Mouse (Mus musculus): ENCODE data around the gene Cemip2. TPM values are rescaled to one million over a fixed set of nuclear protein-coding genes. Genes with fewer than 3 reads are reported as not detected.

Gene Cemip2
- 12.9 and 13.8 TPM in 2 replicates for polyA plus RNA-seq (2015; fragmentation: Nextera tagmentation; extraction: Ambion mirVana)

DNA sequence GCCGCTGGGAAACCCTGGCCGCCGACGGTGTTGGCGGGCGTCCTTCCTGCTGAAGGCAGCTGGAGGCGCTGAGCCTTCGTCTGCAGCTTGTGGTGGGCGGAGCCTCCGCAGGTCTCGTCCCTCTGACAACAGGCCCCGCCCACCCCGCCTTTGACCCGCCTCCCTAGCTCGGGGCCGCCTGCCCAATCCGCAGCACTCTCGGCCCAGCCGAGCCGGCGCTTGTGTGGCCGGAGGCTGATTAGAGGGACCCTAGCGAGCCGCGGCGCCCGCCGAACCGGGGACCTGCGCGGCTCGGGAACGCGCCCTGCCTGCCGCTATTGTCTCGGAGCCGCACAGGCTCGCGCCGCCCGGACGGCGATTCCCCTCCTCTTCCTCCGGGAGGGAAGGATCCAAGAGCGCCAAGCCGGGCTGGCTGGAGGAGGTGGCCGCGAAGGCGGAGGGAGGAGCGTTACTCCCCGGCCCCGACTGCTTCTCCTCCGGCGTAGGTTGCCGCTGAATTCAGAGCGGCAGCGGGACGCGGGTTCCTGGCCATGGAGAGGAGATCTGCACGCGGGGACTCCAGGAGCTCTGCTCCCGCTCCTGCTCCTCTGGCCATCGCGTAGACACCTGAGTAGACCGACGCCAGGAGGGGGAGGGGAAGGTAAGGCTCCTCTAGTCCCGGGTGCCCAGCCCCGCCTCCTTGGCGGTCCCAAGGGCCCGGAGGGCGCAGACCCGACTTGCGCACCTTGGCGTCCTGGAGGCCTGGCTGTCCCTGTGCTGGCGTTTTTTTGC lies at the start of gene Cemip2:
Gene Cemip2 (plus strand): TSS at position 196 of the 771 bp plus-strand sequence.
- Histone ChIP-seq H3K27ac (peak within 1 kb of the TSS; percentile 91), H3K9ac (peak within 1 kb of the TSS; percentile 43; the same call in 1 of the 2 replicates), H3K9me3 (no peaks in the 10 kb centered on the region), H3K4me1 (peaks cover 15% of the 10 kb centered on the region; the same call in 1 of the 2 replicates), H3K27me3 (replicated peaks) (no peaks in the 10 kb centered on the region), H3K36me3 (no peaks in the 10 kb centered on the region), H3K4me3 (replicated peaks) (peak within 1 kb of the TSS; percentile 70), H3K4me2 (peak within 1 kb of the TSS; percentile 66)
- under 1% methylated on average over 64 of the region's 75 CpGs for WGBS
- peak; percentile 97 for ATAC-seq (ENCODE audit: insufficient read depth, low FRiP score, low read depth)

DNA sequence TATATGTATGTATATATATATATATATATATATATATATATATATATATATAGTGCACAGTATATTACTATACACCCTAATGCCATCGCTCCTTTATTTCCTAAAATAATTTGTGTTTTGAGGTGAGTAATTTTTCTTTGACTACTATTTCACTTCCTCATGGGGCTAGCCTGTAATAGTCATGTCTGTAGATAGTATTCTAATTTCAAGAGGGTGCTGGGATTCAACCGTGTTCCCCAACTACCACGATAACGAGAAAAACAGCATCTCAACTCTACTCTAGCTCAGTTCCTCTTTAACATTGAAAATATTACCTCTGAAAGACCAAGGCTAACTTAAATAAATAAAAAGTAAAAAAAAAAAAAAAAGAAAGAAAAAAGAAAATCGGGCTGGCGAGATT lies 49.8 kb upstream of the Cemip2 start:
- 84% methylated on average over 6 of the region's 6 CpGs for WGBS
- Histone ChIP-seq H3K9ac (no peak overlapping the region), H3K27ac (no peak overlapping the region), H3K36me3 (no peaks in the 10 kb centered on the region), H3K27me3 (replicated peaks) (no peaks in the 10 kb centered on the region), H3K9me3 (no peaks in the 10 kb centered on the region), H3K4me1 (no peaks in the 10 kb centered on the region), H3K4me3 (replicated peaks) (no peak overlapping the region), H3K4me2 (no peak overlapping the region)
- ATAC-seq (ENCODE audit: insufficient read depth, low FRiP score, low read depth) = no peak

DNA sequence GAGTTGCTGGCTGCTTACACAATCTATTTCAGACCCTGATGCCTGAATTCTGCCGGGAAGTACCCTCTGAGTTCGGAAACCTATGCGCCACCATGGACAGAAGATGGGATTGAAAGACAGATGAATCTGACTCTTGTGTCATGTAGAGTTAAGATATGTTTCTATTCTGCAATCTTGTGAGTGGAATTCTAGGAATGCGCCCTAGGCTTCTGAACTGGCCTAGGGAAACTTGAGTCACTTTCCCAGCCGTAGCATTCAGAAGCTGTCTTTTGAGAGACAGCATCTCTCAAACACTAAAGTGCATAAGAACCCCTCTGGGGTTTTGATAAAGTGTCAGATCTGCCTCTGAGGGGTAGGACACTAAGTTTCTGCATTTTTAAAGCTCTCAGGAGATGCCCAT lies 46.3 kb upstream of the Cemip2 start:
- no peaks in the 10 kb centered on the region for H3K36me3 ChIP-seq
- no peaks in the 10 kb centered on the region for H3K9me3 ChIP-seq
- no peak overlapping the region for H3K4me2 ChIP-seq
- no peaks in the 10 kb centered on the region for H3K27me3 ChIP-seq (replicated peaks)
- 79% methylated on average over 5 of the region's 5 CpGs for WGBS
- no peak overlapping the region for H3K4me3 ChIP-seq (replicated peaks)
- no peaks in the 10 kb centered on the region for H3K4me1 ChIP-seq
- H3K9ac ChIP-seq = no peak overlapping the region
- no peak overlapping the region for H3K27ac ChIP-seq
- no peak for ATAC-seq (ENCODE audit: insufficient read depth, low FRiP score, low read depth)

DNA sequence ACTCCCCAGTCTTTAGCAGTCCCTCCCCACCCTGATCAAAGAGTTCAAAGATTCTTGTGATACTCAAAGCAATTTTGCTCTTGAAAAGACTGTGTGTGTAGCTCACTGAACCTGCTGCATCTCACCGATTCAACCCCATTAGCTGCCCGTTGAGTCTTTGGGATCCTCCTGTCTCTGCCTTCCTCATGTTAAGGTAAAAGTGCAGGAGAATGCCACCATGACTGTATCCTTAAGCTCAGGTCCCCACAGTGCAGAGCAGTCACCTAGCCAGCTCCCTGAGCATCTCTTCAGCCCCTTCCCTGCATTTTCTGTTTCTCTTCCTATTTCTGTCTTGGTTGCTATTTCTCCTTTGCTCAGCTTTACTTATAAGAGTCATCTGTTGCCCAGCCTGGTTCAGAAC lies 45.0 kb upstream of the Cemip2 start:
- Histone ChIP-seq H3K4me1 (no peaks in the 10 kb centered on the region), H3K9me3 (no peaks in the 10 kb centered on the region), H3K9ac (no peak overlapping the region), H3K27me3 (replicated peaks) (no peaks in the 10 kb centered on the region), H3K4me2 (no peak overlapping the region), H3K27ac (no peak overlapping the region), H3K36me3 (no peaks in the 10 kb centered on the region), H3K4me3 (replicated peaks) (no peak overlapping the region)
- 92% methylated on average over 2 of the region's 2 CpGs for WGBS
- ATAC-seq (ENCODE audit: insufficient read depth, low FRiP score, low read depth) = no peak

DNA sequence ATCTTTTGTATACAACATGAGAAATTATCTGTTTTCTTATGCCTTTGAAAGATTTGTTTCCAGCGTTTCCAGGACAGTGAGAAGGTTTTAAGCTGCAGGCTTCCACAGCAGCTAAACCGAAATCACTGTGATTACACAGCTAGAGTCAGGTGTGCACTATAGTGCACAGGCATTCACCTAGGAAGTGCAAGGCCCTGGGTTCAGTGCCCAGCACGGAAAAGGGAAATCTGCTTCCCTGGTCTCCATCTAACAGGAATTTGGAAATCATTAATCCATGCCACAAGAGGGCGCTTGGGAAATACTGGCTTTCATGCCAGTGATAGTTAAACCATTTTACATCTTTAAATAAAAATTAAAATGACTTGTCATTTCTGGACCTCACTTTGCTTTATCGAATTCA lies 44.0 kb upstream of the Cemip2 start:
- Histone ChIP-seq H3K9ac (no peak overlapping the region), H3K9me3 (no peaks in the 10 kb centered on the region), H3K27ac (no peak overlapping the region), H3K4me2 (no peak overlapping the region), H3K4me1 (no peaks in the 10 kb centered on the region), H3K4me3 (replicated peaks) (no peak overlapping the region), H3K36me3 (no peaks in the 10 kb centered on the region), H3K27me3 (replicated peaks) (no peaks in the 10 kb centered on the region)
- 26% methylated on average over 5 of the region's 5 CpGs for WGBS
- ATAC-seq (ENCODE audit: insufficient read depth, low FRiP score, low read depth) = no peak

DNA sequence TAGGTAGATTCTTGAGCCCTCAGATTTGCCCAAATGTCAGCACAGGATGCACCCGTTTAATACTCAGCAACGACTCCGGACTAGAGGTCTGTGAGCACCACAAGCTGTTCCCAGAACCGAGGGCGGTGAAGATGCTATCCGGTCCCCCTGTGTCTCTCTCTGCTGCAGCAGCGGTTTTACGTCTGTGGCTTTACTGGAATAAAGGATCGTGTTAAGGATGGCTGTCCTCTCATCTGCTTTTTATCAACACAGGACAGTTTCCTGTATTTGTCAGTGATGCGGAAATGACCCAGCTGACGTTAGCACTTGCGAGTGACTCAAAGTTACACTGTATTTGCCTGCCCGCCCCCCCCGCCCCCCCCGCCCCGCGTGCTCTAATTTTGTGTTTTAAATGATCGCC lies 40.7 kb upstream of the Cemip2 start:
- ATAC-seq (ENCODE audit: insufficient read depth, low FRiP score, low read depth) = no peak; the same call in 1 of the 2 replicates
- Histone ChIP-seq H3K27me3 (replicated peaks) (no peaks in the 10 kb centered on the region), H3K36me3 (no peaks in the 10 kb centered on the region), H3K4me3 (replicated peaks) (no peak overlapping the region), H3K27ac (peak overlapping the region; percentile 48; the same call in 1 of the 2 replicates), H3K9me3 (no peaks in the 10 kb centered on the region), H3K4me1 (no peaks in the 10 kb centered on the region), H3K9ac (no peak overlapping the region), H3K4me2 (peak overlapping the region; percentile 33)
- 32% methylated on average over 18 of the region's 18 CpGs for WGBS

DNA sequence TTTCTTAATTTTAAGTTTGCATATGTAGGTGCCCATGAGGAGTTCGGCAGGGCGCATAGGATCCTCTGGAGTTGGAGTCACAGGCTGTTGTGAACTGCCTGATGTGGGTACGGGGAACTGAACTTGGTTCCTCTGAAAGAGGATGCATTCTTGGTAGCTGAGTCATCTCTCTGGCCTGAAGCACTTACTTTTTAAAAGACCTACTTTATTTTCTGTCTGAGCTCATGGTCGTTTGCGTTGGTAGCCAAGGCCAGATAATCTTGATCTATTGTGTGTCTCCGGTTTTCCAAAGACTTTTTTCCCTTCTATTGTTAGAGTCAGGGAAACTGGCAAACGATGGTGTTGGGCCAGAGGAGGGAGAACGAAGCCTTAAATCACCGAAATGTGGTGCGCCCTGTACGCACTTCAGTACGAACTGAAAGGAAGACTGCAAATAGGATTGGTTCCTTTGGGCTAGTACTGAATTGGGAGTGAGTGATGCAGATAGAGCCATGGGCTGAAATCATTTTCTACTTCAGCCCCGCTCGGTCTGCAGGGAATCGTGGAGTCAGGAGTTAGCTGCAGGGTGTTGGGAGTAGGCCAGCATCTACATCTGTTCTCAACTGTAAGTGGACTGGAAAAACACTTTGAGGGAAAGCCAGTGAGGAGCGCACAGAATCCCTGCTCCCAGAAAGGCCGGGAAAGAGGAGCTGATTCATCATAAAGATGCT lies 40.1 kb upstream of the Cemip2 start:
- peak overlapping the region; percentile 33; the same call in 1 of the 2 replicates for H3K4me2 ChIP-seq
- no peaks in the 10 kb centered on the region for H3K4me1 ChIP-seq
- H3K9ac ChIP-seq = no peak overlapping the region
- WGBS = 41% methylated on average over 17 of the region's 17 CpGs
- no peaks in the 10 kb centered on the region for H3K9me3 ChIP-seq
- no peak overlapping the region for H3K4me3 ChIP-seq (replicated peaks)
- H3K27ac ChIP-seq = peak overlapping the region; percentile 48
- ATAC-seq (ENCODE audit: insufficient read depth, low FRiP score, low read depth) = peak; percentile 70
- no peaks in the 10 kb centered on the region for H3K27me3 ChIP-seq (replicated peaks)
- no peaks in the 10 kb centered on the region for H3K36me3 ChIP-seq

DNA sequence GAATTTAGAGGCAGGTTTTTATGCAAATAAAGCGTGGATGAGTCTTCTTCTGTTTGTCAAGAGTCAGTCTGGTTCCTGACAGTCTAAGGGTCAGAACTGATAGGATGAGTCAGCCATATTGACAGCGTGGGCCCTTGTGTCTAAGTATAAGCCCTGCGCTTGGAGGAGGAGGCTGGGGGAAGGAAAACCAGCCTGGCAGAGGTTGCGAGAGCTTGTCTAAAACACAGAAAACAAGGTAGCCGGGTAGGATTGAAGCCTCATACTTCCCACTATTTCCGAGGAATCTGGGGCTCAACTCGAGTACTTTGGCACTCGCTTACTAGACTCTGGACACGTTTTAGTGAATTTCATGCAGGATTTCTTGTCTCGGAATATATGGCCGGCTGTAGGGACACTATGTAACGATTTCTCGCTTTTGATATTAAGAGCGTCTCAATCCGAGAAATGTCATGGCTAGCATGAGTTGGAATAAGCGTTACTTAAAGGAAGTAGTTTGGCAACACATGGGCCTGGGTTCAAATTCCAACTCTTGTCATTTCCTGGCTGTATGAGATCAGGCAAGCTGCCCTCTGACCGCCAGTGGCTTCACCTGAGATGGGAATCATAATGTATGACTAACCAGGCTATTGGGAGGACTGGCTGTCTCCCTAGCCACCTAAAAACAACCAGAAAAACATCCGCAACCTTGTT lies 39.4 kb upstream of the Cemip2 start:
- WGBS = 87% methylated on average over 18 of the region's 18 CpGs
- peak overlapping the region; percentile 48 for H3K27ac ChIP-seq
- no peak overlapping the region for H3K4me3 ChIP-seq (replicated peaks)
- ATAC-seq (ENCODE audit: insufficient read depth, low FRiP score, low read depth) = no peak
- H3K9me3 ChIP-seq = no peaks in the 10 kb centered on the region
- no peaks in the 10 kb centered on the region for H3K27me3 ChIP-seq (replicated peaks)
- no peak overlapping the region for H3K9ac ChIP-seq
- H3K36me3 ChIP-seq = no peaks in the 10 kb centered on the region
- no peaks in the 10 kb centered on the region for H3K4me1 ChIP-seq
- H3K4me2 ChIP-seq = peak overlapping the region; percentile 33; the same call in 1 of the 2 replicates

DNA sequence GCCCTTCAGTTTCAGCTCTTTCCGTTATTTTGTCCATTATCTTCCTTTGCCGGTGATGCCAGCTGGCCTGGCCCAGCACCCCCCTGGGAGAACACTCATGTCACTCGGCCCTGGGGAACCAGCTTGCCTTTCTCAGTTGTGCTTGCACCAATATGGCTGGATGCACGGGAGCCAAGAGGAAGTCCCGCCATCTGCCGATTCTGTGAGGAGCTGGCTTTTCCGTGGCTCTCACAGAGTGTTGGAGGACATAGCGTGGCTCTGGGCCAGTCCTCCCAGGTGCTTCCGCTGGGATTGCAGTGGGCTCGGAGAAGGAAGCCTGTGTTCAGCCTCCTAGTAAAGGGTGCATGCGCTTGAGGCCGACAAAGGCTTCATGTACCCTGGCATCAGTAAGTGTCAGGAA lies 36.0 kb upstream of the Cemip2 start:
- Histone ChIP-seq H3K4me1 (no peaks in the 10 kb centered on the region), H3K9me3 (no peaks in the 10 kb centered on the region), H3K4me3 (replicated peaks) (no peak overlapping the region), H3K9ac (no peak overlapping the region), H3K27me3 (replicated peaks) (no peaks in the 10 kb centered on the region), H3K36me3 (no peaks in the 10 kb centered on the region), H3K4me2 (no peak overlapping the region), H3K27ac (no peak overlapping the region)
- WGBS = 84% methylated on average over 12 of the region's 12 CpGs
- no peak for ATAC-seq (ENCODE audit: insufficient read depth, low FRiP score, low read depth)

DNA sequence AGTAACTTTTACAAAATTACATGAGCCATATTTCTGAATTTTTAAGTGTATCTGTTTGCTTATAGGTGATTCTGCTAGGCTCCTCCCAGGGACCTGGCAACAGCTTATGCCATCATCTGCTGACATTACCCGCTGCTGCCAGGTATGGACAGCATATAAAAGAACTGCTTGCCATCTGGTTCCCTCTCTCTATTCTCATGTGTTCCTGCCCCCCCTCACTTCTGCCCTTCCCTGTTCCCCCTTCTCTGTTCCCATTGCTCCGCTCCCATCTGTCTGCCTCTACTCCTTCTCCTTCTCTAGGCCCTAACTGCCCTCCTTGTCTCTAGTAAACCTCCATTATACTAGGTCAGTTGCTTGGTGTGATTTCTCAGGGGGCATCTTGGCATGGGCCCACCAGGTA lies 32.6 kb upstream of the Cemip2 start:
- no peak for ATAC-seq (ENCODE audit: insufficient read depth, low FRiP score, low read depth)
- Histone ChIP-seq H3K4me1 (no peaks in the 10 kb centered on the region), H3K9me3 (no peaks in the 10 kb centered on the region), H3K27me3 (replicated peaks) (no peaks in the 10 kb centered on the region), H3K9ac (no peak overlapping the region), H3K4me2 (no peak overlapping the region), H3K36me3 (no peaks in the 10 kb centered on the region), H3K27ac (no peak overlapping the region), H3K4me3 (replicated peaks) (no peak overlapping the region)
- 90% methylated on average over 2 of the region's 2 CpGs for WGBS

DNA sequence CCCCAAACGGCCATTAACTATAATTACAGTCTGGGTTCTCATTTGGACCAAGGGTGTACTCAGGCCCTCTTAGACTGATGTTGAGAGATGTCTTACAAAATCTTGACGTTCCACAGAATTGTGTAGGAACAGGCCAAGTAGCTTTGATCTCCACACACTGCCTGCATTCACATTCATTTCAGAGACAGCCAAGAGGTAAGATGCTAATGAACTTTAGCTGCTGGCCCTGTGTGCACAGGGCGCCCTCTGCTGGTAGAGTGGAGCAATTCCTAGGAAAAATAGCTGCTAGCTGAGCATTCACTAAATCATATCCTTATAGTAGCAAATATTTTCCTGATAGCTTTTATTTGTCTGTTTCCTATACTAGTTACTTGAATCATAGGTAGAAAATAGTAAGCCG lies 30.8 kb upstream of the Cemip2 start:
- H3K9ac ChIP-seq = no peak overlapping the region
- no peak for ATAC-seq (ENCODE audit: insufficient read depth, low FRiP score, low read depth)
- no peak overlapping the region for H3K27ac ChIP-seq
- WGBS = 17% methylated on average over 4 of the region's 4 CpGs
- no peaks in the 10 kb centered on the region for H3K9me3 ChIP-seq
- H3K27me3 ChIP-seq (replicated peaks) = no peaks in the 10 kb centered on the region
- H3K4me2 ChIP-seq = no peak overlapping the region
- H3K4me1 ChIP-seq = no peaks in the 10 kb centered on the region
- H3K36me3 ChIP-seq = no peaks in the 10 kb centered on the region
- H3K4me3 ChIP-seq (replicated peaks) = no peak overlapping the region

DNA sequence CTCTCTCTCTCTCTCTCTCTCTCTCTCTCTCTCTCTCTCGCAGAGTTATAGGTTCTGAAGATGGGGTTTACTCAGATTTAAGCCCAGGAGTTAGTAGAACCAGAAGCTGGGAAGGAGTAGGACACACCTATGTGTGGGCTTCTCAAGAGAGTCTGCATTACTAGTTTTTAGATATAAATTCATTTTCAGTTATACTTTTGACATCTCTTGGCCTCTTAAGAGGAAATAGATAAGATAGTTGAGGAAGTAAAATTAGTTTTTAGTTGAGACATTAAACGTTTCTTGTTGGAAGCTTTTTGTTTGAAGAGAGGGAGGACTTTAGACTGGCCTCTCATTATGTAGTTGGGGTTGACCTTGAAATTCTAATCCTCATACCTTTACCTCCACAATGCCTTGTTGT lies 28.0 kb upstream of the Cemip2 start:
- H3K36me3 ChIP-seq = no peaks in the 10 kb centered on the region
- no peak overlapping the region for H3K27ac ChIP-seq
- no peak for ATAC-seq (ENCODE audit: insufficient read depth, low FRiP score, low read depth)
- H3K4me3 ChIP-seq (replicated peaks) = no peak overlapping the region
- no peaks in the 10 kb centered on the region for H3K27me3 ChIP-seq (replicated peaks)
- no peak overlapping the region for H3K4me2 ChIP-seq
- no peaks in the 10 kb centered on the region for H3K9me3 ChIP-seq
- H3K9ac ChIP-seq = no peak overlapping the region
- H3K4me1 ChIP-seq = no peaks in the 10 kb centered on the region
- 53% methylated on average over 2 of the region's 2 CpGs for WGBS

Measured in stomach, embryonic 15.5 days (tissue).